Mouse (Mus musculus): Measurements from ENCODE around the gene Fam198b.
A peak's percentile ranks its signal among the peaks of the same experiment; 100 is the strongest.

GRCm38 (mm10) chr3:79883092-79883491 is 1.2 kb upstream of the Fam198b start:
- TF ChIP-seq CTCF (IDR thresholded peaks at IDR 0.05; ENCODE audit: low read depth, low read length) (peak; percentile 73), EP300 (IDR thresholded peaks at IDR 0.05; ENCODE audit: insufficient read depth, low read depth, low read length) (no peak)
